Mouse (Mus musculus): ENCODE measurements around the gene Cldn3. TPM values are rescaled to one million over a fixed set of nuclear protein-coding genes. Genes with fewer than 3 reads are reported as not detected.

Cldn3 gene
- polyA plus RNA-seq, 1 experiment, result 26.7 TPM

DNA sequence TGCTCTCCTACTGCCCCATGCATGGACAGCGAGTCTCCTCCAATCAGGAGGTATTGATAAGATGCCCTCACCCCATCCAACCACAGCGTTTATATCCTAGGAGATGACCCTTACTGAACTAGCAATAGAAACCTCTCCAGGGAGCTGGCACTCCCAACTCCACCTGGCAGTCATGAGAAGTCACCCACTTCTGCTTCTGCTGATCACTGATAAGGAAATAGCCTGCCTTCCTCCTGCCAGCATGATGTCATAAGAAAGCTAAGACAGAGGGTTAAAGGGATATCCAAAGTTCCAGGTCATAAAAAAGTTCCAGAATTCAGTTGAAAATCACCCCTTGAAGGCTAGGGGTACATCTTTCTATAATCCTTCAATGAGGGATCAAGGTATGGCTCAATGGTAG is 9.8 kb upstream of the Cldn3 start:
- Histone ChIP-seq H3K4me3 (ENCODE audit: insufficient read depth, low read depth, low read length) (no peak overlapping the region), H3K27ac (ENCODE audit: insufficient read depth, low read depth, low read length) (no peak overlapping the region), H3K36me3 (ENCODE audit: control insufficient read depth, insufficient read depth, low read length) (no peaks in the 10 kb centered on the region), H3K27me3 (replicated peaks; ENCODE audit: control insufficient read depth, insufficient read depth, low read length) (no peaks in the 10 kb centered on the region), H3K4me1 (ENCODE audit: control insufficient read depth, insufficient read depth, low read length) (no peaks in the 10 kb centered on the region)
- WGBS, result 82% methylated on average over 2 of the region's 2 CpGs
- no peak for TF ChIP-seq CTCF (conservative IDR thresholded peaks at IDR 0.05; ENCODE audit: insufficient read depth, insufficient read length, low read depth, low read length)
- TF ChIP-seq POLR2A (IDR thresholded peaks at IDR 0.05; ENCODE audit: low read depth, low read length), result no peak
- no peak for DNase-seq

DNA sequence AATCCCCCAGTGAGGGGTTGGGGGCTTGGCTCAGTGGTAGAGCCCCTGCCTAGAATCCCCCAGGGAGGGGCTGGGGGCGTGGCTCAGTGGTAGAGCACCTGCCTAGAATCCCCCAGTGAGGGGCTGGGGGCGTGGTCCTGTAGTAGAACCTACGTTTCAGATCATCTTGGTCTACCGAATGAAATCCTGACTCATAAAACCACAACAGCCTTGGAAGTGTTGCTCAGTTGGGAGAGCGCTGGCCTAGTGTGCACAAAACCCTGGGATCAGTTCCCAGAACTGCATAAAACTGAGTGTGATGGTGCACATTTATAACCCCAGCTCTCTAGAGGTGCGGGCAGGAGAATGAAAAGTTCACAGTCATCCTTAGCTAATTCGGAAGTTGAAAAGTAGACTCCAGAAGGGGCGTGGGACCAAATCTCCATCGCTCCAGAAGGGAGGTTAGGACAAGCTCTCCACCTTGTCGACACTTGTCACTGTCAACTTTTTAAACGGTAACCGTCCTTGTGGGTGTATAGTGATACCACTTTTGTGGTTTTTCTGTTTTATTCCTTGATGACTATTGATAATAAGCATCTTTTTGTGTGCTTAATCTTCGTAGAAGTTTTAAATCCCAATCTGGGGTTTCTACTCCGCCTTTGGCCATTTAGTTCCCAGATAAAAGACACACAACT is 9.3 kb upstream of the Cldn3 start:
- 85% methylated on average over 14 of the region's 14 CpGs for WGBS
- TF ChIP-seq CTCF (conservative IDR thresholded peaks at IDR 0.05; ENCODE audit: insufficient read depth, insufficient read length, low read depth, low read length) (no peak), POLR2A (IDR thresholded peaks at IDR 0.05; ENCODE audit: low read depth, low read length) (no peak)
- Histone ChIP-seq H3K27ac (ENCODE audit: insufficient read depth, low read depth, low read length) (no peak overlapping the region), H3K4me1 (ENCODE audit: control insufficient read depth, insufficient read depth, low read length) (no peaks in the 10 kb centered on the region), H3K27me3 (replicated peaks; ENCODE audit: control insufficient read depth, insufficient read depth, low read length) (no peaks in the 10 kb centered on the region), H3K4me3 (ENCODE audit: insufficient read depth, low read depth, low read length) (no peak overlapping the region), H3K36me3 (ENCODE audit: control insufficient read depth, insufficient read depth, low read length) (no peaks in the 10 kb centered on the region)
- no peak for DNase-seq

DNA sequence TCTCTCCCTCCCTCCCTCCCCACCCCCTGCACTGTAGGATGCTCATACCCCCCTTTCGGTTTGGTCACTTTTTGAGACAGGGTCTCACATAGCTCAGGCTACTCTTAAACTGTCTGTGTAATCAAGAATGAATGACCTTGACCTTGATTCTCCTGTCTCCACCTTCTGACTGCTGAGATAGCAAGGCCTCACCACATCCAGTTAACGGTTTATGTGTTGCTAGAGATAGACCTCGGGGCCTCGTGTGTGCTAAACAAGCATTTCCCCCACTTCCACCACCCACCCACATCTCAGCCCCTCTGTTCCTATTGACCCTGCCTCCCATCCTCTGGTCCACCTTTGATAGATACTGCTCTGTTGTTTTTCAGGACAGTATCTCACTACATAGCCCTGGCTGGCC is 8.2 kb upstream of the Cldn3 start:
- 88% methylated on average over 4 of the region's 4 CpGs for WGBS
- Histone ChIP-seq H3K4me1 (ENCODE audit: control insufficient read depth, insufficient read depth, low read length) (no peaks in the 10 kb centered on the region), H3K36me3 (ENCODE audit: control insufficient read depth, insufficient read depth, low read length) (no peaks in the 10 kb centered on the region), H3K27ac (ENCODE audit: insufficient read depth, low read depth, low read length) (no peak overlapping the region), H3K4me3 (ENCODE audit: insufficient read depth, low read depth, low read length) (no peak overlapping the region), H3K27me3 (replicated peaks; ENCODE audit: control insufficient read depth, insufficient read depth, low read length) (no peaks in the 10 kb centered on the region)
- TF ChIP-seq POLR2A (IDR thresholded peaks at IDR 0.05; ENCODE audit: low read depth, low read length) (no peak), CTCF (conservative IDR thresholded peaks at IDR 0.05; ENCODE audit: insufficient read depth, insufficient read length, low read depth, low read length) (no peak)
- DNase-seq, result no peak

DNA sequence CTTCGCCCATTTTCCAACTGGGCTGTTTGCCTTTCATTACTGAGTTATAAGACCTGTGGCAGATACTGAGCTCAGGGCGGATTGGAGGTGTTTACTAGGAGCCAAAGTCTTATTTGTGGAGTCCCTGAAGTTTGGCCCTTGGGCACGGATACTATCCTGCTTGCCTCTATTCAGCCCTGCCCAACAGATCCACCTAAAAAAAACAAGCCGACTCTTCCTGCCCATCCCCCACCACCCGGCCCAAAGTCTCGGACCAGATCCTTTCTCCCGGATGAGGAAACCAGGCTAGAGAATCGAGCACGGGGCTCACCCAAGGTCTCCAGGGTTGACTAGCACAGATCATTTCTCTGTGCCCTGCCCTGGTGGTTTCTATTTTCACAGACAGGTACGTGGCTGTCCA is 4.9 kb upstream of the Cldn3 start:
- no peak for TF ChIP-seq CTCF (conservative IDR thresholded peaks at IDR 0.05; ENCODE audit: insufficient read depth, insufficient read length, low read depth, low read length)
- no peak for TF ChIP-seq POLR2A (IDR thresholded peaks at IDR 0.05; ENCODE audit: low read depth, low read length)
- WGBS, result 61% methylated on average over 10 of the region's 10 CpGs
- peak; percentile 56 for DNase-seq
- no peaks in the 10 kb centered on the region for H3K36me3 ChIP-seq (ENCODE audit: control insufficient read depth, insufficient read depth, low read length)
- peaks cover 6% of the 10 kb centered on the region; the same call in 1 of the 2 replicates for H3K4me1 ChIP-seq (ENCODE audit: control insufficient read depth, insufficient read depth, low read length)
- H3K4me3 ChIP-seq (ENCODE audit: insufficient read depth, low read depth, low read length), result no peak overlapping the region
- no peak overlapping the region for H3K27ac ChIP-seq (ENCODE audit: insufficient read depth, low read depth, low read length)
- no peaks in the 10 kb centered on the region for H3K27me3 ChIP-seq (replicated peaks; ENCODE audit: control insufficient read depth, insufficient read depth, low read length)

DNA sequence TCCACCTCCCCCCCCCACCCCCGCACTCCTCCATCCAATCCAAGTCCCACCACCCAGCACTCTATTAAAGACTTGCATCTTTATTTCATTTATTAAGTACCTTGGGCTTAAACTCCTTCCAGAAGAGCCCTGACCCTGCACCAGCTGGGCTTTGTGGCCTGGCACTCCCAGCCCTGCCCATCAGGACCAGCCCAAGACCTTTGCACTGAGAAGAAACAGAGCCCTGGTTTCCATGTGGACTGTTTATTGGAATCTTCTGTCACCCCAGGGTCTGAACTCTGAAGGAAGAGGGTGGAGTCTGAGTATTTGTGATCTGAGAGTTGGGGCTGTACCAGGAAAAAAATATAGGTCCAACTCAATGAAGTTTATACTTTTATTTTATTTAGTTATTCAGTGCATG is 2.9 kb upstream of the Cldn3 start:
- no peak overlapping the region for H3K27ac ChIP-seq (ENCODE audit: insufficient read depth, low read depth, low read length)
- no peak for TF ChIP-seq CTCF (conservative IDR thresholded peaks at IDR 0.05; ENCODE audit: insufficient read depth, insufficient read length, low read depth, low read length)
- TF ChIP-seq POLR2A (IDR thresholded peaks at IDR 0.05; ENCODE audit: low read depth, low read length), result no peak
- peak; percentile 41 for DNase-seq
- no peaks in the 10 kb centered on the region for H3K27me3 ChIP-seq (replicated peaks; ENCODE audit: control insufficient read depth, insufficient read depth, low read length)
- H3K4me1 ChIP-seq (ENCODE audit: control insufficient read depth, insufficient read depth, low read length), result peaks cover 6% of the 10 kb centered on the region; the same call in 1 of the 2 replicates
- 94% methylated on average over 1 of the region's 1 CpGs for WGBS
- H3K4me3 ChIP-seq (ENCODE audit: insufficient read depth, low read depth, low read length), result no peak overlapping the region
- H3K36me3 ChIP-seq (ENCODE audit: control insufficient read depth, insufficient read depth, low read length), result no peaks in the 10 kb centered on the region

DNA sequence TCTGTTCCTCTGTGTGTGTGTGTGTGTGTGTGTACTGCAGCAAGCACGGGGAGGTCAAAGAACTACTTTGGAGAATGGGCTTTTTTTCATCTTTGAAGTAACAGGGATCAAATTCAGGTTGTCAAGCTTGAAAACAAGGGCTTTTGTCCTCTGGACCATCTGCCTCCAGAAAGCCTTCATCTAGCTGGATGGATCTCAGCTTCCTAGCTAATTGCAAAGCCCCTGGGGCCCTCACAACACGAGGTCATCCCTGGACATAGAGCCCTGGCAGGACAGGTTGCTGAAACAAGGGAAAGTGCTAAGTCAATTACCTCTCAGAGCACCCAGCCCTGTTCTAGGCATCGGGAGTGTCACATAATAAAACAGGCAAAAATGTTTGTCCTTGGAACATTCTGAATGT is 2.2 kb upstream of the Cldn3 start:
- 26% methylated on average over 3 of the region's 3 CpGs for WGBS
- TF ChIP-seq POLR2A (IDR thresholded peaks at IDR 0.05; ENCODE audit: low read depth, low read length) (no peak), CTCF (conservative IDR thresholded peaks at IDR 0.05; ENCODE audit: insufficient read depth, insufficient read length, low read depth, low read length) (no peak)
- Histone ChIP-seq H3K27ac (ENCODE audit: insufficient read depth, low read depth, low read length) (no peak overlapping the region; the same call in 1 of the 2 replicates), H3K36me3 (ENCODE audit: control insufficient read depth, insufficient read depth, low read length) (no peaks in the 10 kb centered on the region), H3K4me3 (ENCODE audit: insufficient read depth, low read depth, low read length) (no peak overlapping the region), H3K27me3 (replicated peaks; ENCODE audit: control insufficient read depth, insufficient read depth, low read length) (no peaks in the 10 kb centered on the region), H3K4me1 (ENCODE audit: control insufficient read depth, insufficient read depth, low read length) (peaks cover 6% of the 10 kb centered on the region; the same call in 1 of the 2 replicates)
- DNase-seq, result no peak

DNA sequence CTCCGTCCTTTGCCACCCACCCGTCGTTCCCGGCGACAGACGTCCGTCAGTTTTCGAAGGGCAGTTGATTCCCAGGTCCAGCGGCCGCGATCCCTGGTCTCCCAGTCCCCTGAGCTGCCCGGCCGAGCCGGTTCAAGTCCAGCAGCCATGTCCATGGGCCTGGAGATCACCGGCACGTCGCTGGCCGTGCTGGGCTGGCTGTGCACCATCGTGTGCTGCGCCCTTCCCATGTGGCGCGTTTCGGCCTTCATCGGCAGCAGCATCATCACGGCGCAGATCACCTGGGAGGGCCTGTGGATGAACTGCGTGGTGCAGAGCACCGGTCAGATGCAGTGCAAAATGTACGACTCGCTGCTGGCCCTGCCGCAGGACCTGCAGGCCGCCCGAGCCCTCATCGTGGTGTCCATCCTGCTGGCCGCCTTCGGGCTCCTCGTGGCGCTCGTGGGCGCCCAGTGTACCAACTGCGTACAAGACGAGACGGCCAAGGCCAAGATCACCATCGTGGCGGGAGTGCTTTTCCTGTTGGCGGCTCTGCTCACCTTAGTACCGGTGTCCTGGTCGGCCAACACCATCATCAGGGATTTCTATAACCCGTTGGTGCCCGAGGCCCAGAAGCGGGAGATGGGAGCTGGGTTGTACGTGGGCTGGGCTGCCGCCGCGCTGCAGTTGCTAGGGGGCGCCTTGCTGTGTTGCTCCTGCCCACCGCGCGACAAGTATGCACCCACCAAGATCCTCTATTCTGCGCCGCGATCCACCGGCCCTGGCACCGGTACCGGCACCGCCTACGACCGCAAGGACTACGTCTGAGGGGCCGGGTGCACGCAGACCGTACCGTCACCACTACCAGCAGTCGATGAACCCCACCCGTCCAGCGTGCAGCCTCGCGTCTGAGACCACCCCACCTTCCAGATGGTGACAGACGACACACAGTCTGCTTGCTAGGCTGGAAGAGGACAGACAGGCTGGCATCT is 569 bp downstream of the Cldn3 start:
- 4% methylated on average over 79 of the region's 79 CpGs for WGBS
- H3K4me3 ChIP-seq (ENCODE audit: insufficient read depth, low read depth, low read length), result peak overlapping the region; percentile 52
- peak overlapping the region; percentile 51 for H3K27ac ChIP-seq (ENCODE audit: insufficient read depth, low read depth, low read length)
- no peaks in the 10 kb centered on the region for H3K27me3 ChIP-seq (replicated peaks; ENCODE audit: control insufficient read depth, insufficient read depth, low read length)
- DNase-seq, result peak; percentile 29
- no peaks in the 10 kb centered on the region for H3K36me3 ChIP-seq (ENCODE audit: control insufficient read depth, insufficient read depth, low read length)
- peaks cover 6% of the 10 kb centered on the region; the same call in 1 of the 2 replicates for H3K4me1 ChIP-seq (ENCODE audit: control insufficient read depth, insufficient read depth, low read length)
- TF ChIP-seq CTCF (conservative IDR thresholded peaks at IDR 0.05; ENCODE audit: insufficient read depth, insufficient read length, low read depth, low read length), result no peak

Measured in kidney, adult 2 months (tissue).